Mouse (Mus musculus) ES-Bruce4 (cell line): Measurements from ENCODE around the gene Nek11.

Experiments used
- CTCF ChIP-seq: IDR thresholded peaks from one replicate; pipeline ENCODE4 v1.8.1; 2011; ENCODE audit warnings: low read depth, low read length
- EP300 ChIP-seq: IDR thresholded peaks from 2 replicates; pipeline ENCODE4 v1.6.1; 2011; ENCODE audit warnings: low read depth, low read length; ENCODE audit not compliant: insufficient read depth

DNA sequence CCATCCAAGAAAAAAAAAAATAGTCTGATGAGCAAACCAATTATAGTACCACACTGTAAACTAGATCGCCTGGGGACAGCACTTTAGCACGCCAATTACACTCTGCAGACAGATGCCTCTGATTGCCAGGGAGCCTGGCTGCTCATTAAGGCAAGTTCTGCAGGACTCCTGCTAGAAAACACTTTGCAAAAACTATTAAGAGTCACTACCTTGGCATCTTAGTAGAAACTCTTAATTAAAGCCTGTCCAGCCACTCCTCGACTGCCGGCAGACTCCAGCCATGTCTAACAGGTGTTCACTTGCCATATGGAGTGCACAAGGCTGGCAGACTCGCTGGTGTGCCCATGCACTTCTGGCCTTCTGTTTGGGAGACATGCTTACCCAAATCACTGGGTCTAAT, 46.3 kb downstream of the Nek11 start:
- TF ChIP-seq EP300 (no peak), CTCF (no peak)
